In the genomic region with DNA sequence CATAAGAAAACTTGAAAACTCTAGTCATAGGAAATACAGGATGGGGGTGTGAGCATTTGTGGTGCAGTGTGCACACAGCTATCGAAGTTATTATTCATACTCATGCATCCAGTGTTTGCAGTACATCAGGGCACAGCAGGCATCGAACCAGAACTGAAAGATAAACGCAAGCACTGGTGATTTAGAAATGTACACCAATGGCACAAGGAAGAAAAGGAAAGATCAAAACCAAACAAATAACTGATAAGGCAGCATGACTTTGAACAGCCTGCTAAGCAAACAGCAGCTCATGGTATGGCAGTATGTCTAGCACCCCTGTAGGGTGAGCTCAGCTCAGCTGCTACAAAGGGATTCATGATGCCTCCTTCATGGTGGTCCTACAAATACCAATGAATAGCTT, we compare ENCODE assay signal across 26 mouse cellular contexts. TPM values are rescaled to one million over a fixed set of nuclear protein-coding genes. Genes with fewer than 3 reads are reported as not detected.
A peak's percentile ranks its signal among the peaks of the same experiment; 100 is the strongest.
DNase-seq lines count a peak whose midpoint lies in the region; ATAC-seq and TF ChIP-seq lines count a peak whose summit lies in the region.
"Had no signal": no experiment of that assay in that cellular context is flagged by ENCODE, and none has a peak within 500 bp of the region (broad histone marks: within the 10 kb centered on the region; RNA-seq: fewer than 3 reads in every experiment).

No protein-coding gene starts in this region.

- H3K27ac ChIP-seq in liver, adult 2 months (replicated peaks; ENCODE audit: insufficient read depth, low read depth, low read length): no peak overlapping the region
- no peak overlapping the region for H3K27ac ChIP-seq in liver, embryonic 11.5 days (ENCODE audit: low read depth, low read length)
- peak overlapping the region; percentile 9; the same call in 1 of the 2 replicates for H3K27ac ChIP-seq in thymus, adult 2 months (ENCODE audit: control insufficient read depth, insufficient read depth, low read length)
- H3K27ac ChIP-seq in stomach, postnatal 0 days (replicated peaks): no peak overlapping the region
- no peak overlapping the region for H3K27ac ChIP-seq in forebrain, embryonic 14.5 days (ENCODE audit: low read depth, low read length)
- H3K27ac ChIP-seq: embryonic facial prominence, embryonic 13.5 days; heart, embryonic 13.5 days; hindbrain, postnatal 0 days; kidney, postnatal 0 days; macrophage; midbrain, embryonic 13.5 days had no signal

- 20% methylated on average over 3 of the region's 3 CpGs for WGBS in liver, adult 2 months
- 69% methylated on average over 3 of the region's 3 CpGs for WGBS in liver, embryonic 11.5 days
- 60% methylated on average over 3 of the region's 3 CpGs for WGBS in thymus, adult 2 months
- 67% methylated on average over 3 of the region's 3 CpGs for WGBS in stomach, postnatal 0 days
- WGBS in forebrain, embryonic 14.5 days: 91% methylated on average over 3 of the region's 3 CpGs

- H3K4me2 ChIP-seq in liver, embryonic 11.5 days: no peak overlapping the region
- H3K4me2 ChIP-seq in stomach, postnatal 0 days (replicated peaks; ENCODE audit: low read depth): no peak overlapping the region
- no peak overlapping the region for H3K4me2 ChIP-seq in forebrain, embryonic 14.5 days (ENCODE audit: low read length)
- H3K4me2 ChIP-seq: embryonic facial prominence, embryonic 13.5 days; heart, embryonic 13.5 days; midbrain, embryonic 13.5 days had no signal

- ATAC-seq in liver, embryonic 11.5 days (replicated peaks; ENCODE audit: low FRiP score): no peak
- peak; percentile 23; the same call in 1 of the 2 replicates for ATAC-seq in megakaryocyte progenitor cell, adult 5-6 weeks (replicated peaks; ENCODE audit: poor library complexity)
- peak; percentile 89 for ATAC-seq in stomach, postnatal 0 days (ENCODE audit: low FRiP score, low TSS enrichment)
- no peak for ATAC-seq in forebrain, embryonic 14.5 days
- ATAC-seq: forebrain, postnatal 0 days; hindbrain, postnatal 0 days; midbrain, embryonic 13.5 days had no signal

- H3K9ac ChIP-seq in liver, adult 2 months (ENCODE audit: low read depth, low read length): no peak overlapping the region
- H3K9ac ChIP-seq in liver, embryonic 11.5 days (ENCODE audit: low read depth, low read length): no peak overlapping the region
- no peak overlapping the region for H3K9ac ChIP-seq in stomach, postnatal 0 days (ENCODE audit: low read length)
- H3K9ac ChIP-seq in forebrain, embryonic 14.5 days (ENCODE audit: low read length): no peak overlapping the region
- H3K9ac ChIP-seq: embryonic facial prominence, embryonic 13.5 days; forebrain, postnatal 0 days; heart, embryonic 13.5 days; midbrain, embryonic 13.5 days had no signal

- no peaks in the 10 kb centered on the region for H3K36me3 ChIP-seq in liver, adult 2 months (ENCODE audit: control insufficient read depth, insufficient read depth, low read length)
- no peaks in the 10 kb centered on the region for H3K36me3 ChIP-seq in liver, embryonic 11.5 days (ENCODE audit: control insufficient read depth, insufficient read depth, low read length)
- H3K36me3 ChIP-seq in thymus, adult 2 months (ENCODE audit: control insufficient read depth, insufficient read depth, low read length): no peaks in the 10 kb centered on the region
- no peaks in the 10 kb centered on the region for H3K36me3 ChIP-seq in stomach, postnatal 0 days (ENCODE audit: control insufficient read depth, insufficient read depth, low read length)
- no peaks in the 10 kb centered on the region for H3K36me3 ChIP-seq in forebrain, embryonic 14.5 days (ENCODE audit: control insufficient read depth, insufficient read depth, low read length)
- H3K36me3 ChIP-seq: embryonic facial prominence, embryonic 13.5 days; midbrain, embryonic 13.5 days had no signal

- H3K9me3 ChIP-seq in liver, embryonic 11.5 days (ENCODE audit: control insufficient read depth, low read length): no peaks in the 10 kb centered on the region
- no peaks in the 10 kb centered on the region for H3K9me3 ChIP-seq in stomach, postnatal 0 days (ENCODE audit: control insufficient read depth, low read length)
- no peaks in the 10 kb centered on the region for H3K9me3 ChIP-seq in forebrain, embryonic 14.5 days (replicated peaks; ENCODE audit: control insufficient read depth, low read length)
- H3K9me3 ChIP-seq: embryonic facial prominence, embryonic 13.5 days; heart, embryonic 13.5 days; midbrain, embryonic 13.5 days had no signal

- no peaks in the 10 kb centered on the region for H3K27me3 ChIP-seq in liver, adult 2 months (ENCODE audit: control insufficient read depth, insufficient read depth, low read length)
- H3K27me3 ChIP-seq in liver, embryonic 11.5 days (replicated peaks; ENCODE audit: control insufficient read depth, insufficient read depth, low read length): no peaks in the 10 kb centered on the region
- no peaks in the 10 kb centered on the region for H3K27me3 ChIP-seq in thymus, adult 2 months (ENCODE audit: control insufficient read depth, insufficient read depth, low read length)
- H3K27me3 ChIP-seq in stomach, postnatal 0 days (ENCODE audit: control insufficient read depth, insufficient read depth, low read length): no peaks in the 10 kb centered on the region
- no peaks in the 10 kb centered on the region for H3K27me3 ChIP-seq in forebrain, embryonic 14.5 days (replicated peaks; ENCODE audit: control insufficient read depth, insufficient read depth, low read length)
- H3K27me3 ChIP-seq: embryonic facial prominence, embryonic 13.5 days; heart, embryonic 13.5 days; midbrain, embryonic 13.5 days had no signal

- no peak for TF ChIP-seq EP300 in stomach, postnatal 0 days (optimal IDR thresholded peaks at IDR 0.05)

- no peak overlapping the region for H3K4me3 ChIP-seq in liver, adult 2 months (ENCODE audit: insufficient read depth, low read depth, low read length)
- no peak overlapping the region for H3K4me3 ChIP-seq in liver, embryonic 11.5 days (ENCODE audit: low read depth, low read length)
- H3K4me3 ChIP-seq in thymus, adult 2 months (ENCODE audit: control insufficient read depth, insufficient read depth, low read length): no peak overlapping the region
- H3K4me3 ChIP-seq in stomach, postnatal 0 days (ENCODE audit: low read depth, low read length): no peak overlapping the region
- no peak overlapping the region for H3K4me3 ChIP-seq in forebrain, embryonic 14.5 days (ENCODE audit: low read depth, low read length)
- H3K4me3 ChIP-seq: embryonic facial prominence, embryonic 13.5 days; heart, embryonic 13.5 days; midbrain, embryonic 13.5 days had no signal

- peaks cover 23% of the 10 kb centered on the region for H3K4me1 ChIP-seq in liver, adult 2 months (ENCODE audit: control insufficient read depth, insufficient read depth, low read length)
- H3K4me1 ChIP-seq in liver, embryonic 11.5 days (replicated peaks; ENCODE audit: control insufficient read depth, insufficient read depth, low read length): no peaks in the 10 kb centered on the region; the same call in 1 of the 2 replicates
- H3K4me1 ChIP-seq in thymus, adult 2 months (replicated peaks; ENCODE audit: control insufficient read depth, insufficient read depth, low read length): peaks cover 46% of the 10 kb centered on the region
- H3K4me1 ChIP-seq in stomach, postnatal 0 days (replicated peaks; ENCODE audit: control insufficient read depth, insufficient read depth): no peaks in the 10 kb centered on the region
- H3K4me1 ChIP-seq in forebrain, embryonic 14.5 days (ENCODE audit: control insufficient read depth, insufficient read depth, low read length): no peaks in the 10 kb centered on the region
- H3K4me1 ChIP-seq: midbrain, embryonic 13.5 days had no signal

- H3K79me2 ChIP-seq in liver, adult 2 months (ENCODE audit: control insufficient read depth, insufficient read depth, low read length): peaks cover 21% of the 10 kb centered on the region; the same call in 1 of the 2 replicates

- peak; percentile 37 for DNase-seq in liver, adult 2 months (ENCODE audit: extremely low read depth, low read depth, low spot score)
- DNase-seq in liver, embryonic 11.5 days (ENCODE audit: low spot score): no peak
- DNase-seq in thymus, adult 2 months: no peak
- DNase-seq in thymus, postnatal 36 days: no peak
- DNase-seq in stomach, postnatal 0 days (ENCODE audit: low spot score): peak; percentile 71
- DNase-seq in forebrain, embryonic 14.5 days (ENCODE audit: low spot score): no peak
- no peak for DNase-seq in right cerebral cortex, postnatal 10 days (ENCODE audit: low spot score in 2 of 2)
- DNase-seq: adrenal gland, postnatal 36 days; cerebellum, adult 18-20 months; cerebellum, postnatal 10 days; forebrain, postnatal 0 days; gastrocnemius, postnatal 10 days; kidney, adult 2 months; kidney, postnatal 4 days; layer of hippocampus, postnatal 36 days; left cerebral cortex, postnatal 4 days; lung, adult 2 months; lung, postnatal 10 days; right cerebral cortex, postnatal 14 days had no signal

- TF ChIP-seq POLR2A in liver, adult 2 months (IDR thresholded peaks at IDR 0.05; ENCODE audit: extremely low read depth, insufficient read depth, low read length): no peak
- no peak for TF ChIP-seq POLR2A in thymus, adult 2 months (IDR thresholded peaks at IDR 0.05; ENCODE audit: control insufficient read depth, extremely low read depth, insufficient read depth, low read length, poor library complexity)

- no peak for TF ChIP-seq CTCF in liver, adult 2 months (IDR thresholded peaks at IDR 0.05; ENCODE audit: low read depth, low read length)
- no peak for TF ChIP-seq CTCF in thymus, adult 2 months (IDR thresholded peaks at IDR 0.05; ENCODE audit: borderline replicate concordance, control insufficient read depth, extremely low read depth, insufficient read depth, low read length, poor library complexity)
- TF ChIP-seq CTCF in stomach, postnatal 0 days (IDR thresholded peaks at IDR 0.05; ENCODE audit: low read depth): no peak

RNA-seq across cellular contexts. Expression of a gene that starts 13.3 kb away (rescaled TPM):
- total RNA-seq in liver, adult 2 months (2014; rRNA removed): 22.9 and 27.0 TPM in 2 replicates
- 6.6 and 9.5 TPM in 2 replicates for polyA plus RNA-seq in liver, adult 2 months (2012; rRNA removed)
- polyA plus RNA-seq in liver, embryonic 11.5 days (2014; fragmentation: Nextera tagmentation; extraction: Ambion mirVana): 4.0 and 5.3 TPM in 2 replicates
- 60.3 and 61.8 TPM in 2 replicates for polyA plus RNA-seq in thymus, adult 2 months (2012; rRNA removed)
- 5.2 and 6.9 TPM in 2 replicates for total RNA-seq in megakaryocyte progenitor cell, adult 5-6 weeks (2015)
- total RNA-seq in megakaryocyte progenitor cell, adult 5-6 weeks (2017): 11.0 and 13.3 TPM in 2 replicates
- polyA plus RNA-seq in stomach, postnatal 0 days (2015; fragmentation: Nextera tagmentation; extraction: Ambion mirVana): 10.9 and 11.9 TPM in 2 replicates
- 2.4 and 4.5 TPM in 2 replicates for polyA plus RNA-seq in forebrain, embryonic 14.5 days (2014; fragmentation: Nextera tagmentation; extraction: Ambion mirVana)

Comparison
In these comparisons a context has a peak if more than half of its experiments do, and no peak if none do; other contexts are left out.
1. DNase-seq: peak in liver, adult 2 months (single experiment) and stomach, postnatal 0 days (single experiment); none in liver, embryonic 11.5 days (single experiment), thymus, adult 2 months (single experiment), thymus, postnatal 36 days (0 of 2), forebrain, embryonic 14.5 days (single experiment) and right cerebral cortex, postnatal 10 days (0 of 2).
2. ATAC-seq: peak in megakaryocyte progenitor cell, adult 5-6 weeks (single experiment) and stomach, postnatal 0 days (single experiment); none in liver, embryonic 11.5 days (single experiment) and forebrain, embryonic 14.5 days (single experiment).